9 mouse cellular contexts compared by ENCODE assay signal in genomic region chr10:120717159-120717567, GRCm38 (mm10).
DNase-seq lines count a peak whose midpoint lies in the region; ATAC-seq and TF ChIP-seq lines count a peak whose summit lies in the region.
"Had no signal": no experiment of that assay in that cellular context is flagged by ENCODE, and none has a peak within 500 bp of the region (broad histone marks: within the 10 kb centered on the region; RNA-seq: fewer than 3 reads in every experiment).

No protein-coding gene starts in this region.

- no peak for TF ChIP-seq CTCF in hindbrain, postnatal 0 days (IDR thresholded peaks at IDR 0.05; ENCODE audit: low read depth)

- no peaks in the 10 kb centered on the region for H3K36me3 ChIP-seq in heart, embryonic 12.5 days
- no peaks in the 10 kb centered on the region for H3K36me3 ChIP-seq in stomach, embryonic 15.5 days
- no peaks in the 10 kb centered on the region for H3K36me3 ChIP-seq in hindbrain, postnatal 0 days (ENCODE audit: insufficient read depth, low read length)

- no peak overlapping the region for H3K4me3 ChIP-seq in heart, embryonic 12.5 days
- H3K4me3 ChIP-seq in stomach, embryonic 15.5 days (replicated peaks): no peak overlapping the region
- no peak overlapping the region for H3K4me3 ChIP-seq in hindbrain, postnatal 0 days (ENCODE audit: low read length)

- no peak overlapping the region for H3K9ac ChIP-seq in heart, embryonic 12.5 days
- H3K9ac ChIP-seq in stomach, embryonic 15.5 days: no peak overlapping the region
- H3K9ac ChIP-seq in hindbrain, postnatal 0 days (replicated peaks; ENCODE audit: low read length): no peak overlapping the region

- no peaks in the 10 kb centered on the region for H3K27me3 ChIP-seq in heart, embryonic 12.5 days (replicated peaks)
- no peaks in the 10 kb centered on the region for H3K27me3 ChIP-seq in stomach, embryonic 15.5 days (replicated peaks)
- H3K27me3 ChIP-seq in hindbrain, postnatal 0 days (ENCODE audit: insufficient read depth, low read length): peaks cover 24% of the 10 kb centered on the region

- H3K27ac ChIP-seq in heart, embryonic 12.5 days (ENCODE audit: poor library complexity, severe bottlenecking): peak overlapping the region; percentile 73
- peak overlapping the region; percentile 89 for H3K27ac ChIP-seq in stomach, embryonic 15.5 days
- H3K27ac ChIP-seq in hindbrain, postnatal 0 days: no peak overlapping the region

- H3K4me1 ChIP-seq in heart, embryonic 12.5 days (replicated peaks): peaks cover 31% of the 10 kb centered on the region
- H3K4me1 ChIP-seq in stomach, embryonic 15.5 days: peaks cover 21% of the 10 kb centered on the region
- peaks cover 7% of the 10 kb centered on the region; the same call in 1 of the 2 replicates for H3K4me1 ChIP-seq in hindbrain, postnatal 0 days (ENCODE audit: insufficient read depth, low read length)

- peak overlapping the region; percentile 45 for H3K4me2 ChIP-seq in heart, embryonic 12.5 days
- peak overlapping the region; percentile 38 for H3K4me2 ChIP-seq in stomach, embryonic 15.5 days
- H3K4me2 ChIP-seq in hindbrain, postnatal 0 days (ENCODE audit: low read depth, low read length): no peak overlapping the region

- DNase-seq in kidney, adult 11 months: peak; percentile 19
- no peak for DNase-seq in kidney, adult 8-10 months
- DNase-seq in kidney, postnatal 4 days: peak; percentile 68 to 80
- no peak for DNase-seq in layer of hippocampus, postnatal 10 days (ENCODE audit: low spot score in 2 of 2)
- no peak for DNase-seq in hindbrain, postnatal 0 days (ENCODE audit: low spot score)
- DNase-seq: thymus, postnatal 36 days had no signal

- peak; percentile 74 for ATAC-seq in heart, embryonic 12.5 days (ENCODE audit: insufficient number of reproducible peaks, low FRiP score)
- peak; percentile 83 for ATAC-seq in stomach, embryonic 15.5 days (ENCODE audit: insufficient read depth, low FRiP score, low read depth)
- ATAC-seq in inflammation-experienced regulatory T-cells, adult 6 months: no peak
- ATAC-seq in hindbrain, postnatal 0 days: no peak

- H3K9me3 ChIP-seq in heart, embryonic 12.5 days (replicated peaks): no peaks in the 10 kb centered on the region
- no peaks in the 10 kb centered on the region for H3K9me3 ChIP-seq in stomach, embryonic 15.5 days
- no peaks in the 10 kb centered on the region for H3K9me3 ChIP-seq in hindbrain, postnatal 0 days (ENCODE audit: low read length)

- WGBS in heart, embryonic 12.5 days: 14% methylated on average over 11 of the region's 11 CpGs
- WGBS in stomach, embryonic 15.5 days: 18% methylated on average over 11 of the region's 11 CpGs
- WGBS in hindbrain, postnatal 0 days: 71% methylated on average over 11 of the region's 11 CpGs

Comparison
In these comparisons a context has a peak if more than half of its experiments do, and no peak if none do; other contexts are left out.
1. DNase-seq: peak in kidney, adult 11 months (single experiment) and kidney, postnatal 4 days (2 of 2); none in kidney, adult 8-10 months (0 of 2), layer of hippocampus, postnatal 10 days (0 of 2) and hindbrain, postnatal 0 days (single experiment).
2. ATAC-seq: peak in heart, embryonic 12.5 days (single experiment) and stomach, embryonic 15.5 days (single experiment); none in inflammation-experienced regulatory T-cells, adult 6 months (single experiment) and hindbrain, postnatal 0 days (single experiment).